Mouse (Mus musculus) intestine, embryonic 16.5 days (tissue): Measurements from ENCODE around the gene Zfp81. TPM values are rescaled to one million over a fixed set of nuclear protein-coding genes. Genes with fewer than 3 reads are reported as not detected.

Source experiments
- polyA plus RNA-seq: library from polyadenylated mRNA; unstranded; fragments of >200 nt; fragmentation: Nextera tagmentation; extraction: Ambion mirVana; gene quantifications from 2 replicates; pipeline ENCODE4 v1.2.1, GENCODE M21; 2015

The Zfp81 gene
- polyA plus RNA-seq, 1 experiment from 2014 or later = 6.0 TPM

Other genes starting within 250 kb of the Zfp81 start
- gene Morc2b, start 219.2 kb downstream of the Zfp81 start, polyA plus RNA-seq = not detected in 2 replicates
- not detected in 2 replicates for gene Olfr55, start 190.4 kb downstream of the Zfp81 start, polyA plus RNA-seq
- not detected in 2 replicates for gene Olfr239, start 167.6 kb downstream of the Zfp81 start, polyA plus RNA-seq
- gene Olfr1564, start 137.2 kb downstream of the Zfp81 start, polyA plus RNA-seq = not detected in 2 replicates
- gene Zfp955a, start 103.7 kb downstream of the Zfp81 start, polyA plus RNA-seq = 11.0 and 11.4 TPM in 2 replicates
- gene Olfr63, start 94.2 kb downstream of the Zfp81 start, polyA plus RNA-seq = not detected in 2 replicates
- gene Zfp955b, start 69.3 kb downstream of the Zfp81 start, polyA plus RNA-seq = 7.4 and 8.9 TPM in 2 replicates
- 8.3 and 9.5 TPM in 2 replicates for gene Zfp101, start 35.8 kb upstream of the Zfp81 start, polyA plus RNA-seq
- gene Actl9, start 74.0 kb upstream of the Zfp81 start, polyA plus RNA-seq = not detected in 2 replicates
- 33.1 and 35.8 TPM in 2 replicates for gene Adamts10, start 165.3 kb upstream of the Zfp81 start, polyA plus RNA-seq
- gene Myo1f, start 196.8 kb upstream of the Zfp81 start, polyA plus RNA-seq = 3.9 and 4.3 TPM in 2 replicates